12 mouse cellular contexts compared by ENCODE assay signal in genomic region chr4:32482936-32483335, GRCm38 (mm10).
DNase-seq lines count a peak whose midpoint lies in the region; ATAC-seq lines count a peak whose summit lies in the region.
"Had no signal": no experiment of that assay in that cellular context is flagged by ENCODE, and none has a peak within 500 bp of the region (broad histone marks: within the 10 kb centered on the region; RNA-seq: fewer than 3 reads in every experiment).

No protein-coding gene starts in this region.

- peak; percentile 66 for DNase-seq in MN1 (ENCODE audit: low spot score)
- DNase-seq in embryonic facial prominence, embryonic 10.5 days (ENCODE audit: low spot score): peak; percentile 36
- DNase-seq in hindbrain, embryonic 14.5 days (ENCODE audit: low spot score): no peak
- DNase-seq in B cell, adult 2 months: no peak
- DNase-seq in thymus, postnatal 10 days (ENCODE audit: low spot score in 2 of 2): no peak
- DNase-seq: gastrocnemius, postnatal 36 days; layer of hippocampus, adult 9-11 months; lung, postnatal 14 days; thymus, postnatal 25 days had no signal

- WGBS in embryonic facial prominence, embryonic 10.5 days: 22% methylated on average over 8 of the region's 8 CpGs
- WGBS in hindbrain, embryonic 14.5 days: 9% methylated on average over 8 of the region's 8 CpGs
- WGBS in midbrain, embryonic 16.5 days: 6% methylated on average over 8 of the region's 8 CpGs

- H3K4me2 ChIP-seq in hindbrain, embryonic 14.5 days (replicated peaks): no peak overlapping the region
- 0 out of 2 replicates have a peak overlapping the region, but pooled peaks have one; percentile 12 for H3K4me2 ChIP-seq in midbrain, embryonic 16.5 days (ENCODE audit: low read length)

- no peaks in the 10 kb centered on the region for H3K27me3 ChIP-seq in embryonic facial prominence, embryonic 10.5 days (replicated peaks; ENCODE audit: low read depth, poor library complexity, severe bottlenecking)
- H3K27me3 ChIP-seq in hindbrain, embryonic 14.5 days (ENCODE audit: control insufficient read depth, insufficient read depth, low read length): no peaks in the 10 kb centered on the region
- no peaks in the 10 kb centered on the region for H3K27me3 ChIP-seq in midbrain, embryonic 16.5 days (ENCODE audit: control insufficient read depth, insufficient read depth, low read depth, low read length)
- H3K27me3 ChIP-seq: Patski had no signal

- no peaks in the 10 kb centered on the region for H3K36me3 ChIP-seq in embryonic facial prominence, embryonic 10.5 days (replicated peaks)
- H3K36me3 ChIP-seq in hindbrain, embryonic 14.5 days (replicated peaks; ENCODE audit: control insufficient read depth, insufficient read depth): no peaks in the 10 kb centered on the region
- H3K36me3 ChIP-seq in midbrain, embryonic 16.5 days (ENCODE audit: control insufficient read depth, insufficient read depth, low read length): no peaks in the 10 kb centered on the region

- ATAC-seq in hindbrain, embryonic 14.5 days (ENCODE audit: low FRiP score): 0 out of 2 replicates have a peak, but pooled peaks have one; percentile 7
- no peak for ATAC-seq in midbrain, embryonic 16.5 days
- ATAC-seq in monocyte, adult 5-6 weeks (replicated peaks; ENCODE audit: insufficient number of reproducible peaks, low FRiP score, low TSS enrichment, poor library complexity, severe bottlenecking): no peak
- ATAC-seq: Patski had no signal

- no peaks in the 10 kb centered on the region for H3K9me3 ChIP-seq in embryonic facial prominence, embryonic 10.5 days
- no peaks in the 10 kb centered on the region for H3K9me3 ChIP-seq in hindbrain, embryonic 14.5 days (ENCODE audit: control insufficient read depth, low read length)
- H3K9me3 ChIP-seq in midbrain, embryonic 16.5 days (replicated peaks; ENCODE audit: control insufficient read depth, low read length, poor library complexity, severe bottlenecking): no peaks in the 10 kb centered on the region

- H3K4me1 ChIP-seq in embryonic facial prominence, embryonic 10.5 days: peaks cover 73% of the 10 kb centered on the region
- peaks cover 76% of the 10 kb centered on the region for H3K4me1 ChIP-seq in hindbrain, embryonic 14.5 days (replicated peaks; ENCODE audit: control insufficient read depth, insufficient read depth, low read length)
- peaks cover 68% of the 10 kb centered on the region for H3K4me1 ChIP-seq in midbrain, embryonic 16.5 days (ENCODE audit: control insufficient read depth, insufficient read depth, low read length)

- no peak overlapping the region for H3K4me3 ChIP-seq in embryonic facial prominence, embryonic 10.5 days
- no peak overlapping the region for H3K4me3 ChIP-seq in hindbrain, embryonic 14.5 days (replicated peaks; ENCODE audit: low read length)
- no peak overlapping the region for H3K4me3 ChIP-seq in midbrain, embryonic 16.5 days (ENCODE audit: low read depth, low read length)

- 0 out of 2 replicates have a peak overlapping the region, but pooled peaks have one; percentile 9 for H3K9ac ChIP-seq in hindbrain, embryonic 14.5 days
- peak overlapping the region; percentile 14; the same call in 1 of the 2 replicates for H3K9ac ChIP-seq in midbrain, embryonic 16.5 days (ENCODE audit: low read depth, low read length)

- no peak overlapping the region for H3K27ac ChIP-seq in embryonic facial prominence, embryonic 10.5 days (replicated peaks)
- peak overlapping the region; percentile 82 for H3K27ac ChIP-seq in hindbrain, embryonic 14.5 days
- peak overlapping the region; percentile 25 for H3K27ac ChIP-seq in midbrain, embryonic 16.5 days (ENCODE audit: low read length)

Comparison
In these comparisons a context has a peak if more than half of its experiments do, and no peak if none do; other contexts are left out.
1. DNase-seq: peak in MN1 (single experiment) and embryonic facial prominence, embryonic 10.5 days (single experiment); none in hindbrain, embryonic 14.5 days (single experiment), B cell, adult 2 months (0 of 2) and thymus, postnatal 10 days (0 of 2).